In the genomic region with DNA sequence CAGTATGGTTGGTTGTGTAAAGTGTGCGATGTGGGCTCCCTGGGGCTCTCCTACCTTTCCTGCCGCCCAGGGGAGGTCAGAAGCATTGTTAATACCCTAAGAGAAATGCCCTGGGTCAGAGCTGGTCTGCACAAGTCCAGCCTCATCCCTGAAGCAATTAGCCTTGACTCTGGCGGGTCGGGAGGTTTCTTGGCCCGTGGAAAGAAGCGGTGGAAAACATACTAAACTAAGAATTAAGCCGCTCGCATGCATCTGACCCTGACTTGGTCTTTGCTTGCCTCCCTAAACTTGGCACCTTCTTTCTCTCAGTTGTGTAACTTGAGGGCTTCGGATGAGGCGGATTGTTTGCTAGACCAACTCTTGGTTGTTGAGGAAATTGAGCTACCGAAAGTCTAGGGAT, we compare ENCODE assay signal across 8 mouse cellular contexts. TPM values are rescaled to one million over a fixed set of nuclear protein-coding genes. Genes with fewer than 3 reads are reported as not detected.
A peak's percentile ranks its signal among the peaks of the same experiment; 100 is the strongest.
DNase-seq lines count a peak whose midpoint lies in the region; ATAC-seq and TF ChIP-seq lines count a peak whose summit lies in the region.

No protein-coding gene starts in this region.

- H3K79me2 ChIP-seq in MEL (ENCODE audit: control insufficient read depth, insufficient read depth, low read length, poor library complexity), result peaks cover 55% of the 10 kb centered on the region
- H3K79me2 ChIP-seq in heart, adult 2 months (replicated peaks; ENCODE audit: control insufficient read depth, insufficient read depth, low read length), result peaks cover 6% of the 10 kb centered on the region

- 9% methylated on average over 11 of the region's 11 CpGs for WGBS in heart, adult 2 months
- 8% methylated on average over 11 of the region's 11 CpGs for WGBS in kidney, postnatal 0 days

- TF ChIP-seq EP300 in MEL (IDR thresholded peaks at IDR 0.05; ENCODE audit: low read depth in 1 of 2, low read length in 2 of 2), result no peak
- no peak for TF ChIP-seq EP300 in heart, adult 2 months (IDR thresholded peaks at IDR 0.05; ENCODE audit: insufficient read depth, low read depth, low read length)

- peak overlapping the region; percentile 90 for H3K4me3 ChIP-seq in gastrocnemius, adult 2 months
- peak overlapping the region; percentile 82 to 93 for H3K4me3 ChIP-seq in MEL (ENCODE audit: control insufficient read depth in 1 of 2, insufficient read depth in 1 of 2, low read depth in 2 of 2, low read length in 2 of 2)
- H3K4me3 ChIP-seq in heart, adult 2 months, result peak overlapping the region; percentile 67
- H3K4me3 ChIP-seq in kidney, postnatal 0 days (replicated peaks; ENCODE audit: low read depth, low read length), result peak overlapping the region; percentile 94

- H3K36me3 ChIP-seq in MEL (ENCODE audit: control insufficient read depth in 1 of 2, insufficient read depth in 2 of 2, low read length in 2 of 2), result peaks cover 4 to 48% of the 10 kb centered on the region in 2 experiments
- H3K36me3 ChIP-seq in heart, adult 2 months (ENCODE audit: control insufficient read depth, insufficient read depth, low read length), result peaks cover 9% of the 10 kb centered on the region
- H3K36me3 ChIP-seq in kidney, postnatal 0 days (ENCODE audit: insufficient read depth, low read length), result no peaks in the 10 kb centered on the region

- intact Hi-C loops in gastrocnemius, adult 2 months (cut with DNase I), result no loop called here
- intact Hi-C loops in heart, adult 2 months (cut with DNase I), result loop anchor here (5.0 kb wide), 2 partner anchors 140 to 470 kb away; partner anchors contain the start of genes Glb1 and Tmppe

- DNase-seq in gastrocnemius, adult 2 months, result no peak
- DNase-seq in gastrocnemius, postnatal 25 days, result no peak
- peak; percentile 45 for DNase-seq in MEL (ENCODE audit: low read depth, low spot score)
- peak; percentile 13 to 27 for DNase-seq in heart, adult 2 months
- peak; percentile 12 for DNase-seq in kidney, postnatal 0 days (ENCODE audit: low spot score)
- DNase-seq in neural tube, embryonic 10.5 days (ENCODE audit: extremely low spot score, low spot score), result peak; percentile 25
- no peak for DNase-seq in cerebellum, adult 11-12 months

- H3K4me1 ChIP-seq in MEL (ENCODE audit: control insufficient read depth in 1 of 2, insufficient read depth in 2 of 2, low read length in 2 of 2), result peaks cover 19 to 37% of the 10 kb centered on the region in 2 experiments
- peaks cover 8% of the 10 kb centered on the region for H3K4me1 ChIP-seq in heart, adult 2 months (ENCODE audit: control insufficient read depth, insufficient read depth, low read length)
- peaks cover 16% of the 10 kb centered on the region; the same call in 1 of the 2 replicates for H3K4me1 ChIP-seq in kidney, postnatal 0 days (replicated peaks; ENCODE audit: insufficient read depth, low read length)

- peak overlapping the region; percentile 92 for H3K9ac ChIP-seq in MEL (ENCODE audit: control insufficient read depth, low read depth, low read length, poor library complexity, severe bottlenecking)
- H3K9ac ChIP-seq in heart, adult 2 months (ENCODE audit: low read depth, low read length), result peak overlapping the region; percentile 83
- peak overlapping the region; percentile 98 for H3K9ac ChIP-seq in kidney, postnatal 0 days (ENCODE audit: low read depth, low read length)

- TF ChIP-seq RAD21 in MEL (IDR thresholded peaks at IDR 0.05; ENCODE audit: low read depth, low read length), result no peak

- no peak for TF ChIP-seq POLR2A in MEL (IDR thresholded peaks at IDR 0.05; ENCODE audit: control insufficient read depth in 1 of 2, insufficient read depth in 1 of 2, low read depth in 1 of 2, low read length in 2 of 2, poor library complexity in 1 of 2)
- no peak for TF ChIP-seq POLR2A in heart, adult 2 months (IDR thresholded peaks at IDR 0.05; ENCODE audit: insufficient read depth, low read depth, low read length)

- H3K9me3 ChIP-seq in MEL (replicated peaks; ENCODE audit: insufficient read depth, low read length), result no peaks in the 10 kb centered on the region
- H3K9me3 ChIP-seq in kidney, postnatal 0 days (replicated peaks; ENCODE audit: low read length), result no peaks in the 10 kb centered on the region

- H3K27ac ChIP-seq in gastrocnemius, adult 2 months, result peak overlapping the region; percentile 90
- peak overlapping the region; percentile 77 for H3K27ac ChIP-seq in MEL (ENCODE audit: control insufficient read depth, low read depth, low read length)
- H3K27ac ChIP-seq in heart, adult 2 months, result peak overlapping the region; percentile 82
- H3K27ac ChIP-seq in kidney, postnatal 0 days, result peak overlapping the region; percentile 97

- no peaks in the 10 kb centered on the region for H3K27me3 ChIP-seq in MEL (ENCODE audit: control insufficient read depth in 1 of 2, insufficient read depth in 2 of 2, low read length in 2 of 2)
- no peaks in the 10 kb centered on the region for H3K27me3 ChIP-seq in heart, adult 2 months (ENCODE audit: control insufficient read depth, insufficient read depth, low read length)
- no peaks in the 10 kb centered on the region for H3K27me3 ChIP-seq in kidney, postnatal 0 days (ENCODE audit: insufficient read depth, low read length)

- TF ChIP-seq CTCF in gastrocnemius, adult 2 months (IDR thresholded peaks at IDR 0.05), result no peak
- no peak for TF ChIP-seq CTCF in MEL (IDR thresholded peaks at IDR 0.05 in 2 of 3, conservative IDR thresholded peaks at IDR 0.05 in 1 of 3; ENCODE audit: control insufficient read depth in 1 of 3, insufficient read depth in 1 of 3, low read depth in 2 of 3, low read length in 3 of 3, poor library complexity in 1 of 3, severe bottlenecking in 1 of 3)
- TF ChIP-seq CTCF in heart, adult 2 months (IDR thresholded peaks at IDR 0.05), result no peak
- no peak for TF ChIP-seq CTCF in kidney, postnatal 0 days (IDR thresholded peaks at IDR 0.05; ENCODE audit: low read depth)

- peak overlapping the region; percentile 86 for H3K4me2 ChIP-seq in kidney, postnatal 0 days (ENCODE audit: low read length)

- no peak for ATAC-seq in kidney, postnatal 0 days (replicated peaks; ENCODE audit: low FRiP score, low read depth)
- ATAC-seq in inflammation-experienced regulatory T-cells, adult 6 months, result no peak

TF ChIP-seq in MEL, 35 proteins besides CTCF, POLR2A, EP300 and RAD21:
- no peak for TF ChIP-seq RCOR1 (IDR thresholded peaks at IDR 0.05; ENCODE audit: low read depth, low read length)
- no peak for TF ChIP-seq MAFK (IDR thresholded peaks at IDR 0.05; ENCODE audit: borderline replicate concordance, low read depth, low read length)
- no peak for TF ChIP-seq E2F4 (IDR thresholded peaks at IDR 0.05; ENCODE audit: borderline replicate concordance, low read depth, low read length)
- TF ChIP-seq ELF1 (IDR thresholded peaks at IDR 0.05; ENCODE audit: low read depth, low read length), result no peak
- TF ChIP-seq CHD1 (IDR thresholded peaks at IDR 0.05; ENCODE audit: low read depth, low read length), result no peak
- no peak for TF ChIP-seq ZKSCAN1 (IDR thresholded peaks at IDR 0.05; ENCODE audit: low read depth, low read length)
- TF ChIP-seq MYC (IDR thresholded peaks at IDR 0.05; ENCODE audit: low read depth, low read length), result no peak
- no peak for TF ChIP-seq KAT2A (conservative IDR thresholded peaks at IDR 0.05; ENCODE audit: low read depth, low read length)
- TF ChIP-seq NRF1 (IDR thresholded peaks at IDR 0.05; ENCODE audit: insufficient read depth, low read depth, low read length, poor library complexity, severe bottlenecking), result no peak
- TF ChIP-seq JUND (IDR thresholded peaks at IDR 0.05; ENCODE audit: low read depth, low read length), result no peak
- TF ChIP-seq MEF2A (IDR thresholded peaks at IDR 0.05; ENCODE audit: extremely low read depth, insufficient replicate concordance, low read depth, low read length, poor library complexity, severe bottlenecking), result no peak
- TF ChIP-seq ZC3H11A (IDR thresholded peaks at IDR 0.05; ENCODE audit: low read depth, low read length), result no peak
- no peak for TF ChIP-seq GATA1 (IDR thresholded peaks at IDR 0.05; ENCODE audit: low read depth, low read length)
- TF ChIP-seq ZMIZ1 (IDR thresholded peaks at IDR 0.05; ENCODE audit: low read depth, low read length), result no peak

RNA-seq across cellular contexts. Expression of gene Ubp1, which starts 1.8 kb away (rescaled TPM):
- 10 to 100 TPM; 19.7 to 20.3 TPM for total RNA-seq in gastrocnemius, adult 2 months (2021)
- total RNA-seq in gastrocnemius, postnatal 25 days (2021), result 10 to 100 TPM; 14.6 to 14.8 TPM
- total RNA-seq in MEL (2012; rRNA removed), result 45.5 and 46.4 TPM in 2 replicates
- polyA plus RNA-seq in MEL (2012; ENCODE audit: insufficient read depth in 1 of 2, insufficient read length in 2 of 2, low read depth in 1 of 2, low replicate concordance in 2 of 2, missing spikeins in 1 of 2), result 10 to 100 TPM; 60.8 to 95.5 TPM
- 10 to 100 TPM; 25.7 to 26.0 TPM for total RNA-seq in heart, adult 2 months (2021)
- polyA plus RNA-seq in heart, adult 2 months (2012; rRNA removed), result 33.9 and 46.6 TPM in 2 replicates
- polyA plus RNA-seq in kidney, postnatal 0 days (2015; fragmentation: Nextera tagmentation; extraction: Ambion mirVana), result 23.7 and 26.1 TPM in 2 replicates
- 10 to 100 TPM; 25.4 to 48.0 (median 40.3) TPM for polyA plus RNA-seq in inflammation-experienced regulatory T-cells, adult 6 months (2017; shearing (Covaris generic))

Comparison
In these comparisons a context has a peak if more than half of its experiments do, and no peak if none do; other contexts are left out.
1. DNase-seq: peak in MEL (single experiment), heart, adult 2 months (2 of 2), kidney, postnatal 0 days (single experiment) and neural tube, embryonic 10.5 days (single experiment); none in gastrocnemius, adult 2 months (single experiment), gastrocnemius, postnatal 25 days (single experiment) and cerebellum, adult 11-12 months (single experiment).
2. Peak in every context shown above with its lines, with median percentiles within 50 percentile points of each other: H3K27ac ChIP-seq, H3K4me3 ChIP-seq and H3K9ac ChIP-seq.